Mouse (Mus musculus): ENCODE results near the gene R3hdml.

- TF ChIP-seq POLR2AphosphoS2 (IDR thresholded peaks at IDR 0.05; ENCODE audit: low read length) (no peak), CTCF (IDR thresholded peaks at IDR 0.05 in 2 of 3, conservative IDR thresholded peaks at IDR 0.05 in 1 of 3; ENCODE audit: control insufficient read depth in 1 of 3, insufficient read depth in 1 of 3, low read depth in 2 of 3, low read length in 3 of 3, poor library complexity in 1 of 3, severe bottlenecking in 1 of 3) (no peak), ZKSCAN1 (IDR thresholded peaks at IDR 0.05; ENCODE audit: low read depth, low read length) (no peak), MXI1 (IDR thresholded peaks at IDR 0.05; ENCODE audit: low read depth, low read length) (no peak), MAFK (IDR thresholded peaks at IDR 0.05; ENCODE audit: borderline replicate concordance, low read depth, low read length) (no peak), CHD1 (IDR thresholded peaks at IDR 0.05; ENCODE audit: low read depth, low read length) (no peak), RAD21 (IDR thresholded peaks at IDR 0.05; ENCODE audit: low read depth, low read length) (no peak), USF2 (IDR thresholded peaks at IDR 0.05; ENCODE audit: borderline replicate concordance in 1 of 2, insufficient read depth in 1 of 2, low read depth in 1 of 2, low read length in 2 of 2) (no peak)
Observed at GRCm38 (mm10) chr2:163468866-163469265, 23.3 kb upstream of the R3hdml start.
